Mouse (Mus musculus) ES-E14 (cell line): ENCODE measurements at regions not wholly inside any gene's neighbourhood (a gene's known extent, or its start where the extent isn't known, plus 50 kb on each side); places are given as distances from the start of the nearest gene placed in this dataset.

ENCODE experiments used
- CHD2 ChIP-seq: IDR thresholded peaks from 2 replicates; pipeline ENCODE4 v1.6.1; 2014; ENCODE audit warnings: mild to moderate bottlenecking, low read depth, low read length, inconsistent platforms
- HCFC1 ChIP-seq: IDR thresholded peaks from 2 replicates; pipeline ENCODE4 v1.6.1; 2012; ENCODE audit warnings: low read length, inconsistent platforms, borderline replicate concordance; ENCODE audit not compliant: insufficient read depth
- MAFK ChIP-seq: IDR thresholded peaks from 2 replicates; pipeline ENCODE4 v1.6.1; 2014; ENCODE audit warnings: mild to moderate bottlenecking, low read depth, low read length, inconsistent platforms; ENCODE audit not compliant: insufficient read depth
- ZC3H11A ChIP-seq: IDR thresholded peaks from 2 replicates; pipeline ENCODE4 v1.6.1; 2012; ENCODE audit warnings: low read depth, mild to moderate bottlenecking, inconsistent platforms, low read length, borderline replicate concordance

- TF ChIP-seq HCFC1 (no peak), CHD2 (no peak), MAFK (peak; percentile 100), ZC3H11A (no peak)
Measured at GRCm38 (mm10) chr6:143365840-143366239, 198.8 kb downstream of the Etnk1 start.
